In the genomic region with DNA sequence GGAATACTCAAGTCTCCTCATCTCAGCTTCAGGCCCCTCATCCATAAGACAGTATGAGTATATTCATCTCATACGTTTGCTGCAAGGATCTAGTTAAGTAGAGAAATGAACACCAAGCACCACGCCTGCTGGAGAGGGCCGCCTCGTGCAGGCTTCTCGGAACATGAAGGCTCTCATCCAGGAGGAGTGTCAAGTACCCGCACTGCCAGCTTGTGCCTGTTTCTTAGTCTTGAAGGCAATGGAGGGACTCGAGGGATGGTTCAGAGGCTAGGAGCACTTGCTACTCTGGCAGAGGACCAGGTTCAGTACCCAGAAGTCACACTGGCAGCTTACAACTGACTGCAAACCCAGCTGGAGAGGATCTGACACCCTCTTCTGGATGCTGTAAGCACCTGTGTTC, we compare ENCODE assay signal across 26 mouse cellular contexts. TPM values are rescaled to one million over a fixed set of nuclear protein-coding genes. Genes with fewer than 3 reads are reported as not detected.
A peak's percentile ranks its signal among the peaks of the same experiment; 100 is the strongest.
DNase-seq lines count a peak whose midpoint lies in the region; ATAC-seq and TF ChIP-seq lines count a peak whose summit lies in the region.
"Had no signal": no experiment of that assay in that cellular context is flagged by ENCODE, and none has a peak within 500 bp of the region (broad histone marks: within the 10 kb centered on the region; RNA-seq: fewer than 3 reads in every experiment).

No protein-coding gene starts in this region.

- no peaks in the 10 kb centered on the region for H3K9me3 ChIP-seq in lung, embryonic 15.5 days
- H3K9me3 ChIP-seq in midbrain, embryonic 15.5 days, result no peaks in the 10 kb centered on the region
- H3K9me3 ChIP-seq: embryonic facial prominence, embryonic 10.5 days; embryonic facial prominence, embryonic 15.5 days; forebrain, embryonic 13.5 days; limb, embryonic 13.5 days; midbrain, embryonic 10.5 days had no signal

- peak; percentile 20 to 25 for DNase-seq in cerebellum, adult 18-20 months
- DNase-seq in cerebellum, postnatal 14 days, result no peak
- DNase-seq in brain, adult 2 months (ENCODE audit: low read depth, low spot score), result peak; percentile 35
- peak; percentile 73 for DNase-seq in lung, postnatal 25 days (ENCODE audit: low spot score)
- no peak for DNase-seq in kidney, adult 2 months
- DNase-seq: adrenal gland, postnatal 10 days; cerebellum, postnatal 10 days; gastrocnemius, postnatal 25 days; heart, adult 18-20 months; heart, postnatal 36 days; kidney, postnatal 14 days; right cerebral cortex, adult 18-20 months had no signal

- H3K4me1 ChIP-seq in lung, embryonic 15.5 days, result peaks cover 39% of the 10 kb centered on the region
- H3K4me1 ChIP-seq in kidney, adult 2 months (ENCODE audit: control insufficient read depth, insufficient read depth, low read length), result no peaks in the 10 kb centered on the region
- no peaks in the 10 kb centered on the region for H3K4me1 ChIP-seq in midbrain, embryonic 15.5 days
- H3K4me1 ChIP-seq: embryonic facial prominence, embryonic 10.5 days; embryonic facial prominence, embryonic 15.5 days; forebrain, embryonic 13.5 days; midbrain, embryonic 10.5 days had no signal

- no peak for ATAC-seq in lung, embryonic 15.5 days (ENCODE audit: borderline replicate concordance, extremely low read depth, low FRiP score, low TSS enrichment)
- ATAC-seq in midbrain, embryonic 15.5 days (replicated peaks), result no peak
- ATAC-seq: forebrain, embryonic 13.5 days; intestine, postnatal 0 days; midbrain, embryonic 16.5 days; Patski had no signal

- peak overlapping the region; percentile 56 for H3K27ac ChIP-seq in lung, embryonic 15.5 days
- H3K27ac ChIP-seq in kidney, adult 2 months (ENCODE audit: insufficient read depth, low read depth, low read length), result no peak overlapping the region
- no peak overlapping the region for H3K27ac ChIP-seq in midbrain, embryonic 15.5 days
- H3K27ac ChIP-seq: embryonic facial prominence, embryonic 10.5 days; embryonic facial prominence, embryonic 15.5 days; forebrain, embryonic 13.5 days; hindbrain, embryonic 14.5 days; left cerebral cortex, adult 2 months; limb, embryonic 13.5 days; midbrain, embryonic 10.5 days had no signal

- 54% methylated on average over 7 of the region's 7 CpGs for WGBS in lung, embryonic 15.5 days
- WGBS in kidney, adult 2 months, result 80% methylated on average over 7 of the region's 7 CpGs
- 81% methylated on average over 7 of the region's 7 CpGs for WGBS in midbrain, embryonic 15.5 days

- no peak for TF ChIP-seq CTCF in kidney, adult 2 months (conservative IDR thresholded peaks at IDR 0.05; ENCODE audit: insufficient read depth, insufficient read length, low read depth, low read length)

- no peak overlapping the region for H3K9ac ChIP-seq in lung, embryonic 15.5 days
- no peak overlapping the region for H3K9ac ChIP-seq in midbrain, embryonic 15.5 days
- H3K9ac ChIP-seq: embryonic facial prominence, embryonic 15.5 days; forebrain, embryonic 13.5 days; hindbrain, embryonic 14.5 days; limb, embryonic 13.5 days had no signal

- no peak overlapping the region for H3K4me2 ChIP-seq in lung, embryonic 15.5 days
- H3K4me2 ChIP-seq in midbrain, embryonic 15.5 days, result no peak overlapping the region
- H3K4me2 ChIP-seq: embryonic facial prominence, embryonic 15.5 days; forebrain, embryonic 13.5 days; heart, embryonic 11.5 days; hindbrain, embryonic 14.5 days; limb, embryonic 13.5 days; liver, embryonic 11.5 days had no signal

- H3K27me3 ChIP-seq in lung, embryonic 15.5 days, result no peaks in the 10 kb centered on the region
- no peaks in the 10 kb centered on the region for H3K27me3 ChIP-seq in kidney, adult 2 months (replicated peaks; ENCODE audit: control insufficient read depth, insufficient read depth, low read length)
- H3K27me3 ChIP-seq in midbrain, embryonic 15.5 days (replicated peaks), result no peaks in the 10 kb centered on the region
- H3K27me3 ChIP-seq: embryonic facial prominence, embryonic 15.5 days; forebrain, embryonic 13.5 days; limb, embryonic 13.5 days; Patski had no signal

- H3K36me3 ChIP-seq in lung, embryonic 15.5 days, result 0 out of 2 replicates have a peak, but pooled peaks cover 5% of the 10 kb centered on the region
- no peaks in the 10 kb centered on the region for H3K36me3 ChIP-seq in kidney, adult 2 months (ENCODE audit: control insufficient read depth, insufficient read depth, low read length)
- no peaks in the 10 kb centered on the region for H3K36me3 ChIP-seq in midbrain, embryonic 15.5 days (replicated peaks)
- H3K36me3 ChIP-seq: midbrain, embryonic 10.5 days had no signal

- TF ChIP-seq POLR2A in kidney, adult 2 months (IDR thresholded peaks at IDR 0.05; ENCODE audit: low read depth, low read length), result no peak

- no peak overlapping the region for H3K4me3 ChIP-seq in lung, embryonic 15.5 days
- no peak overlapping the region for H3K4me3 ChIP-seq in kidney, adult 2 months (ENCODE audit: insufficient read depth, low read depth, low read length)
- no peak overlapping the region for H3K4me3 ChIP-seq in midbrain, embryonic 15.5 days
- H3K4me3 ChIP-seq: embryonic facial prominence, embryonic 10.5 days; embryonic facial prominence, embryonic 15.5 days; forebrain, embryonic 13.5 days; left cerebral cortex, adult 2 months; limb, embryonic 13.5 days; midbrain, embryonic 10.5 days had no signal

RNA-seq across cellular contexts. Expression of a gene that starts 12.2 kb away (rescaled TPM):
- 14.0 and 15.8 TPM in 2 replicates for polyA plus RNA-seq in lung, embryonic 15.5 days (2015; fragmentation: Nextera tagmentation; extraction: Ambion mirVana)
- 13.2 and 13.5 TPM in 2 replicates for polyA plus RNA-seq in kidney, adult 2 months (2012; rRNA removed)
- 2.0 and 2.1 TPM in 2 replicates for polyA plus RNA-seq in midbrain, embryonic 15.5 days (2015; fragmentation: Nextera tagmentation; extraction: Ambion mirVana)

Comparison
In these comparisons a context has a peak if more than half of its experiments do, and no peak if none do; other contexts are left out.
1. DNase-seq: peak in cerebellum, adult 18-20 months (2 of 2), brain, adult 2 months (single experiment) and lung, postnatal 25 days (single experiment); none in cerebellum, postnatal 14 days (0 of 2) and kidney, adult 2 months (single experiment).